Mouse (Mus musculus): Measurements from ENCODE around the gene Ift52. TPM values are rescaled to one million over a fixed set of nuclear protein-coding genes. Genes with fewer than 3 reads are reported as not detected.
A peak's percentile ranks its signal among the peaks of the same experiment; 100 is the strongest.
"Not testable (repeated sequence)": the region's sequence is repeated elsewhere in the genome, so short reads cannot be mapped to it uniquely, and the experiment has no call there.

Ift52 gene
- polyA plus RNA-seq, 2 experiments from 2014 or later: 67.2 to 74.9 TPM

DNA sequence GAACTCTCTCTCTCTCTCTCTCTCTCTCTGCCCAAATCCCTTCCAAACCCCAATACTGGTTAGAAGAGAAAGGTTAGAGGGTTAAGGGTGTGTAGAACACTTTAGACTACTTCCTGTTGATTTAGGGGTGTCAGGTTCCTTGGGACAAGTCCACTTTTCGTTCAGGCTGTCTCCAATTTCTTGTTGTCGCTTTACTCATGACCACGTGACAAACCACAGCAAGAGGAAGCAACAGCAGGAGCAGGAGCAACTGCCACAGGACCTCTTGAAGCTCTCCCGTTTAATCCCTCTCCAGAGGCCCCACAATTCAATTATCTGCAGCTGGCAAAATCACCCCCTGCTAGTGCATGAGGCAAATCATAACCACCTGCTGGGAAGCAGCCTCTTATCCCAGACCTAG lies 15.5 kb downstream of the Ift52 start:
- no peak for ATAC-seq

DNA sequence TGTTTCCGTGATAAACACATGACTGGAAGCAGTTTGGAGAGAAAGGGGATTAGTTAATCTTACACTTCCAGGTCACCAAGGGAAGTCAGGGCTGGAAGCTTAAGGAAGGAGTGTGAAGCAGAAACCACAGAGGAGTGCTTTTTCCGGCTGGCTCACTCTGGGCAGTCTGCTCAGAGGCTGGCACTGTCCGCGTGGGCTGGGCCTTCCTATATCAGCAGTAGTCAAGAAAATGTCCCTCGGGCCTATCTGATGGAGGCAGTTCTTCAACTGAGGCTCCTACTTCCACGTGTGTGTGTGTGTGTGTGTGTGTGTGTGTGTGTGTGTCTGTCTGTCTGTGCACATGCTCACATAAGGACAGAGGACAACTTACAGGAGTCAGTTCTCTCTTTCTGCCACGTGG lies 22.8 kb downstream of the Ift52 start:
- no peak for ATAC-seq

- ATAC-seq: peak; percentile 86
Observed at GRCm38 (mm10) chr2:163048125-163048524, 31.0 kb downstream of the Ift52 start.

DNA sequence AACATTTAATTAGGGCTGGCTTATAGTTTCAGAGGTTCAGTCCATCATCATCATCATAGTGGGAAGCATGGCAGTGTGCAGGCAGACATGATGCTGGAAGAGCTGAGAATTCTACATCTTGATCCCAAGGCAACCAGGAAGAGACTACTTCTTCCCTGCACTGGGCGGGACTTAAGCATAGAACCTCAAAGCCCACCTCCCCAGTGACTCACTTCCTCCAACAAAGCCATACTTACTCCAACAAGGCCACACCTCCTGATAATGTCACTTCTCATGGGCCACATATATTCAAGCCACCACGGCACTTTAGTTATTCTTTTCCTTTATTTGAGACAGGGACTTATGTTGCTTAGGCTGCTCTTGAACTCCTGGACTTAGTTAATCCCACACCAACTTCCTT lies 32.0 kb downstream of the Ift52 start:
- no peak for ATAC-seq

DNA sequence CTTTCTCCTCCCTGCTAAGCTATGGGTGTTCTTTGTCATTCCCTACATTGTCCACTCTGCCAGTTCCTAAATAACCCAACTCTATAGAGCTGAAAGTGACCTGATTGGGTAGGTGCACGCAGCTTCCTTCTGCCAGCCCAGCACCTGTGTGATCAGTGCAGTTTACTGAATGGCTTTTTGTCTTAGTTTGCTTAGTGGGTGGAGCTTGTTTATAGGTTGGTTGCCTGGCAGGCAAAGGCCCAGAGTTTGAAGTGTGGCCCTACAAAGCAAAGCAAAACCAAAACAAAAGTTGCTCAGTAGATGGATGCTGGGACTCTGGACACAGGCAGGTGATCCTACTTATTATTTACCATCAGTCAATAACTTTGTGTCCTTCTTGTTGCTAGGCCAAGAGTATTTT lies 34.5 kb downstream of the Ift52 start:
- no peak for ATAC-seq

DNA sequence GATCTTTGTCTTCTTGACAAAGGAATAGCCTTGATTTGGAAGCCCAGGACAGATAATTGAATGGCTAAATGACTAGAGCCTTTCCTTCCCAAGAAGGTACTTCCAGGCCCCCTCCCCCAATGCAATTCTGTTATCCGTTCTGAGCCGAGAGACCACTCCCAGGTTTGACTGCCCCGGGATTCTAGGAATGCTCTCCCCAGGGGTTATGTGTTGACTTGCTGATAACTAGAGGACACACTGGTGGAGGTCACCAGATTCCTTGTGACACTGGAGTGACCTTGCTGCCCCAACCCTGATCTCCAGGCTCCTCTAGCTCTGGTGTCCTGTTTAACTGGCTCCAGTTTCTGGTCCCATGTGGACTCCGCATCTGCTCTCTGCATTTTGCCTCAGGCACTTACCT lies 34.9 kb downstream of the Ift52 start:
- no peak for ATAC-seq

DNA sequence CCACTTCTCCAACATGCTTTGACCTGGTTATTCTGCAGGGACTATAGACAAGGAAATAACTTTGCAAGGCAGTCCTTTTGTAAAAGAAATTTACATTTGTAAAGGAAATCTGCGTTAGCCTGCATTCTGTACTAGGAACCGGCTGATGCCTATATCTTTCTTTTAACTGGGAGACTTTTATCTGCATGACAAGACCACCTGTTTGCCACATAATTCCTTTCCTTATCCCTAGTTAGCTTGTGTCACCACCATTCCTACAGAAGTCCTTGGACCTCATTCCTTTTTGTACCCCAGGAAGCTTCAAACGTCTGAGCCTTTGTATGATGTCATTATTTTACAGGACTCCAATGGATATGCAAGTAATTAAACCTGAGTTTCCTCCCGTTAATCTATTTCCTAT lies 35.7 kb downstream of the Ift52 start:
- ATAC-seq: no peak

- peak; percentile 100 for ATAC-seq
Observed at GRCm38 (mm10) chr2:163054335-163054840, 37.2 kb downstream of the Ift52 start, which contains the start of gene Mybl2. Mybl2 (plus strand) TSS chr2:163054687.

GRCm38 (mm10) chr2:163054891-163055494 lies 37.8 kb downstream of the Ift52 start:
- no peak for ATAC-seq

- no peak for ATAC-seq
Observed at GRCm38 (mm10) chr2:163055715-163056114, 38.6 kb downstream of the Ift52 start.

- ATAC-seq: no peak
Observed at GRCm38 (mm10) chr2:163056584-163056983, 39.4 kb downstream of the Ift52 start.

- not testable (repeated sequence) for ATAC-seq
Observed at GRCm38 (mm10) chr2:163058981-163059380, 41.8 kb downstream of the Ift52 start.

- ATAC-seq: no peak
Observed at GRCm38 (mm10) chr2:163060630-163061029, 43.5 kb downstream of the Ift52 start.

DNA sequence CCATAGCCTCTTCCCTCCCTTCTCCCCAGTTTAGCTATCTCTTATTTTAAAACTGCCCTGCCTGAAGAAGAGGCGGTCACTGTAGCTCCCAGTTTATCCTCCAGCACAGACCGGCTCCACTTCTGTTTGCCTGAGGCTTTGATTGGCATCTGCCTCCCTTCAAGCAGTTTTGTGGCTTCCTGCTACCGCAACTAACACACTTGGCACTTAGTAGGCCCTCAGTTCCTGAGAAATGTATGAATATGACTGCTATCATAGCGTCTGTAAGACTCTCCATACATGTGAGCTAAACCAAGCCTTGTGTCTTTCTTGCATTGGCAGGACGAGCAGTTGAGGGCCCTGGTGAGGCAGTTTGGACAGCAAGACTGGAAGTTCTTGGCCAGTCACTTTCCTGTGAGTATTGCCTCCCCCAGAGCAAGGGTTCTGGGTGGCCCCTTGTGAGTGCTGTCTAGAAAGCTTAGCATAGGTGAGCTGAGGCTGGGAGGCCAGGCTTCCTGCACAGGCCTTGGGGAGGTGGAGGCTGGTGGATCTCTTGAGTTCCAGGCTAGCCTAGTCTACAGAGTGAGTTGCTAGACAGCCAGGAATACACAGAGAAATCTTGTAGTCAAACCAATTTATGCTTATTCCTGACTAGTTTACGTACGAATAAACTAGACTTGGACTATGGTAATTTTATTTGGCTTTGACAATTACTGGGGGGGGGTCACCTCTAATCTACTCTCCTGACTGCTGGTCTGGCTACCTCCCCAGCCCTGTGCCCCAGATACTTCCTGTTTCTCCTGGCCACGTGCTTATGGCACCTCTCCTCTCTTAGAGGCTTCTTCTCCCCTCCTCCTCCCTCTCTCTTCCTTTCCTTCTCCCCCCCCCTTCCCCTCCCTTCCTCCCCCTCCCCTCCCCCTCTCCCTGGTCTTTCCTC lies 44.3 kb downstream of the Ift52 start:
- no peak for ATAC-seq

DNA sequence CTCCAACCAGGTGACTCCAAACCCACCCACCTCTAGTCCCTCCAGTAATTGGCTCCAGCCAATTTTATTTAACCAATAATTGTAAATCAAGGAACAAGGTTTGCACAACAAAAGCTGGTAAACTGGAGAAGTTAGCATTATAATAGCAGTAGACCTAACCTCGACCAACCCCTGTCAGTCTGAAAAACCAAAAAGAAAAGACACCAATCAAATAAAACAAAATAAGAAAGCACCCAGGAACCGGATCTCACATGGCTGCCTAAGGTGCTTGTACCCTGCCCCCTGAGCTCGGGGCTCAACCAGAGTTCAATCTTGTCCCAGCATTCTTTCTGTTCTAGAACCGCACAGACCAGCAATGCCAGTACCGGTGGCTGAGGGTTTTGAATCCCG lies 45.0 kb downstream of the Ift52 start:
- ATAC-seq: no peak

- no peak for ATAC-seq
Observed at GRCm38 (mm10) chr2:163066326-163066725, 49.2 kb downstream of the Ift52 start.

- ATAC-seq: no peak
Observed at GRCm38 (mm10) chr2:163067233-163067632, 50.1 kb downstream of the Ift52 start.

GRCm38 (mm10) chr2:163070213-163070612 lies 53.1 kb downstream of the Ift52 start:
- ATAC-seq: no peak

DNA sequence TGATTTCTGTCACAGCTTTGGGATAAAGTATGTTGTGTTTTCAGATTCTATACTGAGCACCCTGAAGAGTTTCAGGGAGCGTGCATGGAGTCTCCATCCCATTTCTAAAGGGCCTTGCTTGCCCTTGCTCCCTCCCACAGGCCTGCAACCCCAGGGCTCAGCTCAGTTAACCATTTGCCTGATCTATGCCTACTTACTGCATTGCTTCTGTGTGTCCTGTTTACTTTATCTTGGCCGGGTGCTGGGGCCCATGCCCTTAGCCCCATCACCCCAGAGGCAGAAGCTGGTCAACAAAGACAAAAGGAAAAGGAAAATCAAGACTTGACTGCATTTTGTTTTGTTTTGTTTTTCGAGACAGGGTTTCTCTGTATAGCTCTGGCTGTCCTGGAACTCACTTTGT lies 54.4 kb downstream of the Ift52 start:
- ATAC-seq: no peak

GRCm38 (mm10) chr2:163073023-163073757 lies 56.0 kb downstream of the Ift52 start:
- no peak for ATAC-seq

- no peak for ATAC-seq
Observed at GRCm38 (mm10) chr2:163074006-163074405, 56.9 kb downstream of the Ift52 start.

DNA sequence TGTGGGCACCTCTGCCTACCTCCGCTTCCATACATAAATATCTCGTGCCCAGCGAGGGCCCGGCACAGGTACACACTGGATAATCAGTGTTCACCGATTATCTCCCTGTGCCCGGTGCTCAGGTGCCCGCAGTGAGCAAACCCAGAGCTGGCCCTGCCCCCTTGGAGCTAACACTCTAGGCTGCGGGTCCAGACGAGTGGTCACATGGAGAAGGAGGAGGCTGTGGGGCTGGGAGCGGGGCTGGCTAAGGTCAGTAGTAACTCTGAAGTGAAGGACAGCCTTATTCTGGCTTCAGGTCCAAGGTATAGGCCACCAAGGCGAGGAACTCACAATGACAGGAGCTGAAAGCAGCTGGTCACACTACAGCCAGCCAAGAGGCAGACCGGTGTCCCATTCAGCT lies 57.7 kb downstream of the Ift52 start:
- no peak for ATAC-seq

DNA sequence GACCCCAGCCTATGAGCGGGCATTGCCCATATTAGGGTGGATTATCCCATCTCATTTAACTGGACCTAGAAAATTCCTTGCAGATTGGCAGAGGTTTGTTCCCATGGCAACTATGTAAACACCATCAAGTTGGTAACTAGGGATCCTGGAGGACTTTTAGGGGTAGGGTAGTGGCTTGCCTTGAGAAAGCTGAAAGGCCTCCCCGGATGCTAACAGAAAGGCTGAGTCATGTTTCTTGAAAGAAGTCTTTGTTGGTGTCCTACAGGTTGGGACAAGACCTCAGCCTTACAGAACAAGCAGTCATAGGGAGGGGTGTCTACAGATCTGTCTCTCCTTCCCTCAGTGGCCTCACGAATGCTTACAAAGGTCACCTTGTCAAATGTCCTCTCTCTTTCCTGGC lies 58.1 kb downstream of the Ift52 start:
- no peak for ATAC-seq

All from activated CD4-positive, CD25-positive, alpha-beta regulatory T cell, adult 4 months (primary cell).